Mouse (Mus musculus) lung, postnatal 0 days (tissue): ENCODE results near the gene Timm8a2.

Experiments used
- CTCF ChIP-seq: IDR thresholded peaks from 2 replicates; pipeline ENCODE4 v1.5.1; 2016; ENCODE audit warnings: antibody characterized with exemption, mild to moderate bottlenecking
- EP300 ChIP-seq: IDR thresholded peaks from 2 replicates; pipeline ENCODE4 v1.6.1; 2016; ENCODE audit warnings: antibody characterized with exemption, mild to moderate bottlenecking, control low read depth

- TF ChIP-seq EP300 (no peak), CTCF (no peak)
These were observed 21.7 kb upstream of the Timm8a2 start for GRCm38 (mm10) chr14:122012814-122013213.
